Mouse (Mus musculus) stomach, postnatal 0 days (tissue): Measurements from ENCODE around the gene Chit1. TPM values are rescaled to one million over a fixed set of nuclear protein-coding genes. Genes with fewer than 3 reads are reported as not detected.

Source experiments
- ATAC-seq: fragments of 200-750 bp; cut with Nextera tagmentation; 2 replicates; pipeline ENCODE4 v1.8.0; 2017; ENCODE audit not compliant: low FRiP score, low TSS enrichment
- DNase-seq: peaks from one replicate; pipeline ENCODE4 v3.0.0-alpha.2; 2016; ENCODE audit warnings: low spot score
- H3K27ac ChIP-seq: fragments of 300-500 bp; sonication (generic); replicated peaks from 2 replicates; pipeline ENCODE4 v1.5.1; 2014; ENCODE audit warnings: mild to moderate bottlenecking, control low read depth
- H3K27me3 ChIP-seq: fragments of 300-500 bp; sonication (generic); 2 replicates; pipeline ENCODE4 v1.6.1; 2014; ENCODE audit warnings: low read length; ENCODE audit not compliant: control insufficient read depth, insufficient read depth
- H3K36me3 ChIP-seq: fragments of 300-500 bp; sonication (generic); 2 replicates; pipeline ENCODE4 v1.6.1; 2014; ENCODE audit warnings: low read length, mixed read lengths; ENCODE audit not compliant: control insufficient read depth, insufficient read depth
- H3K4me1 ChIP-seq: fragments of 300-500 bp; sonication (generic); replicated peaks from 2 replicates; pipeline ENCODE4 v1.6.1; 2014; ENCODE audit warnings: antibody characterized with exemption; ENCODE audit not compliant: control insufficient read depth, insufficient read depth
- H3K4me2 ChIP-seq: fragments of 300-500 bp; sonication (generic); replicated peaks from 2 replicates; pipeline ENCODE4 v1.6.1; 2014; ENCODE audit warnings: low read depth, mild to moderate bottlenecking, control low read depth, moderate library complexity
- H3K4me3 ChIP-seq: fragments of 300-500 bp; sonication (generic); 2 replicates; pipeline ENCODE4 v1.5.1; 2014; ENCODE audit warnings: low read depth, low read length, control low read depth
- H3K9ac ChIP-seq: fragments of 300-500 bp; sonication (generic); 2 replicates; pipeline ENCODE4 v1.6.1; 2014; ENCODE audit warnings: mild to moderate bottlenecking, low read length, control low read depth, mixed read lengths
- H3K9me3 ChIP-seq: fragments of 300-500 bp; sonication (generic); 2 replicates; pipeline ENCODE4 v1.6.1; 2016; ENCODE audit warnings: low read length; ENCODE audit not compliant: control insufficient read depth
- CTCF ChIP-seq: IDR thresholded peaks from 2 replicates; pipeline ENCODE4 v1.5.1; 2016; ENCODE audit warnings: antibody characterized with exemption, low read depth, mild to moderate bottlenecking, moderate library complexity
- EP300 ChIP-seq: optimal IDR thresholded peaks from 2 replicates; pipeline ENCODE3; 2016; ENCODE audit warnings: antibody characterized with exemption
- WGBS: fragments of 180-500 bp; shearing (Covaris S2); extraction: QIAGEN DNeasy Blood & Tissue Kit; methylation state at CpG from one replicate; pipeline ENCODE4 v1.1.7; 2014; 5-methylcytosine and 5-hydroxymethylcytosine counted together
- polyA plus RNA-seq: library from polyadenylated mRNA; unstranded; fragments of >200 nt; fragmentation: Nextera tagmentation; extraction: Ambion mirVana; gene quantifications from 2 replicates; pipeline ENCODE4 v1.2.1, GENCODE M21; 2015

Chit1 gene
- polyA plus RNA-seq, 1 experiment from 2014 or later = 38.5 TPM

DNA sequence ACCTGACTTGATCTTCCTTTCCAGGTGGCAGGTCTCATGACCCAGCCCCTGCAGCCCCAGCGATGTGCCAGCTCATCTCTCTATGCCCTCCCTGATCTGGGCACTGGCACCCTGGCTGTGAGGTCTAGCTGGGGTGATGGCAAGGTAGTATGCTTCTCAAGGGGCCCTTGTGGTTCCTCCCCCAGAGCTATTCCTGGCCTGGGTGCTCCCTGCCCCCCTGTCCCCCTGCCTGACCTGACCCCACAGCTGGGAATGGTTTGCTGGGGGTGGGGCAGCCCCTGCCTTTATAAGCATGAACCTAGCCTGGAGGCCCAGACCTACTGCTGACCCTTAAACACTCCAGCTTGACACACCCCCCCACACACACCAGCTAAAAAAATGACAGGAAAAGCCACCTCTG, 82.1 kb downstream of the Chit1 start, which contains the start of gene Mybph:
Mybph (plus strand) TSS at position 323 of the 400 bp plus-strand sequence.
- no peak within 1 kb of the TSS for H3K9ac ChIP-seq
- H3K4me3 ChIP-seq = no peak within 1 kb of the TSS
- no peak for ATAC-seq
- peaks cover 4% of the 10 kb centered on the region; the same call in 1 of the 2 replicates for H3K4me1 ChIP-seq
- no peak for TF ChIP-seq CTCF
- no peak for TF ChIP-seq EP300
- H3K27ac ChIP-seq = no peak within 1 kb of the TSS
- no peaks in the 10 kb centered on the region for H3K36me3 ChIP-seq
- no peak within 1 kb of the TSS for H3K4me2 ChIP-seq
- H3K27me3 ChIP-seq = no peaks in the 10 kb centered on the region
- 67% methylated on average over 1 of the region's 1 CpGs for WGBS
- no peaks in the 10 kb centered on the region for H3K9me3 ChIP-seq
- DNase-seq = no peak

DNA sequence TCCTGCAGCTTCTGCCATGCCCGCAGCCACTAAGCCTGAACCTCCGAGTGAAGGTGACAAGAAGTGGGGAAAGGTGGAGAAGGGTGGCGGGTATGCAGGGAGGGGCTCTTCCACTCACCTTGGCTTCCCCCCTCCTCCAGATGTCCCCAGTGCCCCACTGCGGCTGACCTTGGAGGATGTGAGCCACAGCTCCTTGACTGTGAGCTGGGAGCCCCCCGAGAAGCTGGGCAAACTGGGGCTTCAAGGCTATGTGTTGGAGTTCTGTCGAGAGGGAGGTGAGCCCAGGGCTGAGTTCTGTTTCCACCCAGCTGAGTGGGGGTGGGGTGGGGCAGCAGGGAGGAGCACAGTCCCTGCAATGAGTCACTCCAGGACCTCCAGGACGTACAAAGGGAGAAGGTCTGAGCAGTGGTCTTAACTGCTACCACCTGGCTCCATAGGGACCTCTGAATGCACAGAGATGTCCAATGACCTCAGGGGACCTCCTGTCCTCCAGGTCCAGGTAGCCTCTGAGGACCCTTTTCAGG, 82.7 kb downstream of the Chit1 start:
- WGBS = 38% methylated on average over 6 of the region's 7 CpGs
- no peak; the same call in 1 of the 2 replicates for ATAC-seq

DNA sequence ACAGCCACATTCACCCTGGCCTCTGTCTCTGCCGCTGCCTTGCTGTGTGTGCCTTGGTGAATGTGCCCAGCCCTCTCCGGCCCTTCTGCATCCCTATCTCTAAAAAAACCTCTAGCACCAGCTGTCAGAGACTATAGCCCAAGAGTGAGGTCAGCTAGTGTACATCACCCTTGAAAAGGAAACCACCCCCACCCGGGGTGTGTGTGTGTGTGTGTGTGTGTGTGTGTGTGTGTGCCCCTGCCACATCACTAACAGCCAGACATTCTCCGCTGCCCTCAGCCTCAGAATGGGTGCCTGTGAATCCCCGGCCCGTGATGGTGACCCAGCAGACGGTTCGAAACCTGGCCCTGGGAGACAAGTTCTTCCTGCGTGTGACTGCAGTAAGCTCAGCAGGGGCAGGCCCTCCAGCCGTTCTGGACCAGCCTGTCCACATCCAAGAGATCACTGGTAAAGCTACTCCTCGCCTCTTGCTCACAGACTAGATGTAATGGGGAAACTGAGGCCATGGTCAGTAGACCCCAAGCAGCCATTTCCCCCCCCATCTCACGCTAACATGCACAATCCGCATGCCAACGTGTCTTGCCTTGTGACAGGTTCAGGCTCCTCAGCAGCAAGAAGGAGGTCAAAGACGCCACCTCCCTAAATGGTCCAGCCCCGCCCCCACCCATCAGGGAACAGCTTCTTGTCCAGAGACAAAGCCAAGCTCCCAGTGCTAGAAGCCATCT, 83.4 kb downstream of the Chit1 start:
- H3K27me3 ChIP-seq = no peaks in the 10 kb centered on the region
- ATAC-seq (no peak), DNase-seq (no peak)
- WGBS = 77% methylated on average over 16 of the region's 16 CpGs
- no peak overlapping the region for H3K27ac ChIP-seq
- no peaks in the 10 kb centered on the region for H3K9me3 ChIP-seq
- no peak for TF ChIP-seq CTCF
- no peak for TF ChIP-seq EP300
- peaks cover 4% of the 10 kb centered on the region; the same call in 1 of the 2 replicates for H3K4me1 ChIP-seq
- H3K4me3 ChIP-seq = no peak overlapping the region
- no peak overlapping the region for H3K4me2 ChIP-seq
- no peaks in the 10 kb centered on the region for H3K36me3 ChIP-seq
- no peak overlapping the region for H3K9ac ChIP-seq

More for the DNA sequence above, 82.7 kb downstream of the Chit1 start:
- H3K27ac ChIP-seq = no peak overlapping the region
- no peak overlapping the region for H3K9ac ChIP-seq
- H3K9me3 ChIP-seq = no peaks in the 10 kb centered on the region
- H3K27me3 ChIP-seq = no peaks in the 10 kb centered on the region
- no peaks in the 10 kb centered on the region for H3K36me3 ChIP-seq
- H3K4me3 ChIP-seq = no peak overlapping the region
- DNase-seq = peak; percentile 67
- TF ChIP-seq EP300 (no peak), CTCF (no peak)
- H3K4me2 ChIP-seq = no peak overlapping the region
- H3K4me1 ChIP-seq = peaks cover 4% of the 10 kb centered on the region; the same call in 1 of the 2 replicates

DNA sequence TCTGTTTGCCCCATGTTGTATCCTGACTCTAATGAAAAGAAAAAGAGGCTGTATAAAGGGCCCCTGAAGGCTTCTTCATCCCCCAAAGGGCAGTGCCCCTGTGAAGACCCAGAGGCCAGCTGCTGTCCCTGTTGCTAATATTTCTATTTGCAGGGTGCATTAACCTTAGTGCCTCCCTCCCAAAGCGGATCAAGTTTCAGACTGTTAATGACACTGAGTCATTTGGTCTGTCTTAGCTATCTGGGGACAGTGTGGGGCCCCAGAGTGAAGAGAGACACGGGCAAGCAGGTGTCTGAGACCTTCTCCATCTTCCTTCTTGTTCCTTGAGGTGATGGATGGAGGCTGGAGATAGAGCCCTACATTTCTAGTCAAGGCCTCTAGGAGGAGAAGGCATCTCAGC, 84.1 kb downstream of the Chit1 start:
- TF ChIP-seq CTCF = no peak
- TF ChIP-seq EP300 = no peak
- DNase-seq (no peak), ATAC-seq (no peak)
- Histone ChIP-seq H3K27ac (no peak overlapping the region), H3K4me3 (no peak overlapping the region), H3K36me3 (no peaks in the 10 kb centered on the region), H3K9ac (no peak overlapping the region), H3K27me3 (no peaks in the 10 kb centered on the region), H3K4me1 (peaks cover 4% of the 10 kb centered on the region; the same call in 1 of the 2 replicates), H3K4me2 (no peak overlapping the region), H3K9me3 (no peaks in the 10 kb centered on the region)
- WGBS = 42% methylated on average over 2 of the region's 2 CpGs

DNA sequence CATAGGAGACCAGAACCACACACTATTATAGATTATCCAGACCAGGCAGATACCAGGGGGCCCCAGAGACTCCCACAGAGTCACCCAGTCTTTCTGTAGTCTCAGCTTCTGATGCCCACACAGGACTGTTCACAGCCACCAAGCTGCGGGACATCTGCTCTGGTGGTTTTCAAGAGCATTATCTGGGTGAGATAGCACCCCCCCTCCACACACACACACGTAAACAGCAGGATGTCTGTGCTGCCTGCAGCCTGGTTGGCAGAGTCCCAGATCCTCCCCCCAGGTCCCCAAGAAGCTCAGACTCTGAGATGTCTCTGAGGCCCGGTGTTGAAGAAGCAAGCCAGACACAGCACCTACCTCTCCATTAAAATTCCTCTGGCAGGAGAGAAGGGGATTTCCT, 84.5 kb downstream of the Chit1 start:
- no peaks in the 10 kb centered on the region for H3K36me3 ChIP-seq
- no peaks in the 10 kb centered on the region for H3K9me3 ChIP-seq
- no peak overlapping the region for H3K4me3 ChIP-seq
- H3K27me3 ChIP-seq = no peaks in the 10 kb centered on the region
- TF ChIP-seq EP300 (no peak), CTCF (no peak)
- no peak overlapping the region for H3K4me2 ChIP-seq
- 33% methylated on average over 3 of the region's 3 CpGs for WGBS
- H3K4me1 ChIP-seq = peaks cover 4% of the 10 kb centered on the region; the same call in 1 of the 2 replicates
- no peak overlapping the region; the same call in 1 of the 2 replicates for H3K9ac ChIP-seq
- peak overlapping the region; percentile 58; the same call in 1 of the 2 replicates for H3K27ac ChIP-seq
- ATAC-seq (0 out of 2 replicates have a peak, but pooled peaks have one; percentile 4), DNase-seq (no peak)

DNA sequence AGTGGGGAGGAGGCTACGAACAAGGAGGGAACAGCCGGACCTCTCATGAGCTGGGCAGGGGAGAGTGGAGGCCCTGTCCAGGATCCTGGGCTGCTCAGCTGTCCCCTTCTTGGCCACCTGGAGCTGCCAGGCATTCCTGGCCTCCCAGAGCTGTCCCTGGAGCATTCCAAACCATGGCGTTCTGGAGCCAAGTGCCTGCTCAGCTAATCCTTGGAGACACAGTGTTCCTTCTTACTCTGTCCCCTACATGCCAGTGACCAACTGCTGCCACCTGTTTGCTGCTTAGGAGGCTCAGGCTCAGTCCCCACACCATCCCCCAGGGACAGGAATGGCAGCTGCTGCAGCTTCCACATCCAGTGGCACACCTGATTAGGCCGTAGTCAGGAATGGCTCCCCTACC, 84.9 kb downstream of the Chit1 start:
- Histone ChIP-seq H3K4me1 (peaks cover 4% of the 10 kb centered on the region; the same call in 1 of the 2 replicates), H3K4me2 (no peak overlapping the region), H3K9me3 (no peaks in the 10 kb centered on the region), H3K36me3 (no peaks in the 10 kb centered on the region), H3K27ac (peak overlapping the region; percentile 58; the same call in 1 of the 2 replicates), H3K27me3 (no peaks in the 10 kb centered on the region), H3K9ac (no peak overlapping the region; the same call in 1 of the 2 replicates), H3K4me3 (no peak overlapping the region)
- DNase-seq = no peak
- ATAC-seq = 0 out of 2 replicates have a peak, but pooled peaks have one; percentile 3
- WGBS = 48% methylated on average over 4 of the region's 4 CpGs
- TF ChIP-seq EP300 (no peak), CTCF (no peak)
